16 mouse cellular contexts compared by ENCODE assay signal in the genomic region with DNA sequence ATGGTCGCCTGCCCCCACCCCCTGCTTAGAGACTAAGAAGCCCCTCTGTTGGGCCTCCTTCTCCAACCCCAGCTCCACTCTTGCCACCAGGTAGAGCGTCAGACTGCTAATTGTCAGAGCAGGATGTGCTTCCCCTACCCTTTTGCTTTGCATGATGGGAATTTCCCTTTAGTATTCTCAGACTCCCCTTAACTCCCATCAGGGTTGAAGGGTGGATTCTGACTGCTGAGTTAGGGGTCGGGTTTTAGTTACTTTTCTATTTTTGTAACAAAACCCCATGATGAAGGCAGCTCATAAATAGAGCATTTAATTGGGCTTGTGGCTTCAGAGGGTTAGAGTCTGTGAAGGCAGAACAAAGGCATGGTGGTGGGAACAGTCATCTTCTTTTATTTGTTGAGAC.
"Had no signal": no experiment of that assay in that cellular context is flagged by ENCODE, and none has a peak within 500 bp of the region (broad histone marks: within the 10 kb centered on the region; RNA-seq: fewer than 3 reads in every experiment).

No protein-coding gene starts in this region.

- DNase-seq: gastrocnemius, adult 2 months; gastrocnemius, postnatal 10 days; gastrocnemius, postnatal 25 days; heart, adult 18-20 months; heart, postnatal 10 days; heart, postnatal 4 days; kidney, adult 18-20 months; kidney, adult 8-10 months; kidney, postnatal 10 days; kidney, postnatal 25 days; kidney, postnatal 4 days; liver; liver, embryonic 13.5 days had no signal

- ATAC-seq: hindbrain, embryonic 16.5 days; intestine, embryonic 15.5 days; intestine, postnatal 0 days had no signal
